ENCODE assay signal across 8 mouse cellular contexts in genomic region chr6:72981124-72981651, GRCm38 (mm10). TPM values are rescaled to one million over a fixed set of nuclear protein-coding genes. Genes with fewer than 3 reads are reported as not detected.
A peak's percentile ranks its signal among the peaks of the same experiment; 100 is the strongest.
DNase-seq lines count a peak whose midpoint lies in the region; ATAC-seq and TF ChIP-seq lines count a peak whose summit lies in the region.

No protein-coding gene starts in this region.

- H3K4me1 ChIP-seq in kidney, adult 2 months (ENCODE audit: control insufficient read depth, insufficient read depth, low read length), result no peaks in the 10 kb centered on the region
- H3K4me1 ChIP-seq in cerebellum, adult 2 months (ENCODE audit: control insufficient read depth, insufficient read depth, low read length), result no peaks in the 10 kb centered on the region

- H3K27me3 ChIP-seq in kidney, adult 2 months (replicated peaks; ENCODE audit: control insufficient read depth, insufficient read depth, low read length), result no peaks in the 10 kb centered on the region
- no peaks in the 10 kb centered on the region for H3K27me3 ChIP-seq in cerebellum, adult 2 months (ENCODE audit: control insufficient read depth, insufficient read depth, low read length)

- TF ChIP-seq CTCF in kidney, adult 2 months (conservative IDR thresholded peaks at IDR 0.05; ENCODE audit: insufficient read depth, insufficient read length, low read depth, low read length), result no peak
- TF ChIP-seq CTCF in cerebellum, adult 2 months (IDR thresholded peaks at IDR 0.05; ENCODE audit: borderline replicate concordance, insufficient read depth, low read depth, low read length), result no peak

- peak; percentile 56 for DNase-seq in urinary bladder, postnatal 14 days (ENCODE audit: low spot score)
- no peak for DNase-seq in urinary bladder, postnatal 10 days (ENCODE audit: low spot score)
- peak; percentile 27 to 47 for DNase-seq in gastrocnemius, adult 8-10 months (ENCODE audit: low spot score in 2 of 2)
- peak; percentile 61 for DNase-seq in kidney, adult 2 months
- peak; percentile 77 for DNase-seq in lung, postnatal 10 days
- no peak for DNase-seq in c-Kit-positive CD71-positive TER-119-positive erythroid progenitor cells, embryonic 14.5 days (ENCODE audit: low spot score)
- DNase-seq in cerebellum, adult 2 months, result no peak

- 21% methylated on average over 9 of the region's 9 CpGs for WGBS in kidney, adult 2 months
- 48% methylated on average over 9 of the region's 9 CpGs for whole genome bisulfite sequencing in cerebellum, adult 2 months

- no peak overlapping the region for H3K4me3 ChIP-seq in kidney, adult 2 months (ENCODE audit: insufficient read depth, low read depth, low read length)
- H3K4me3 ChIP-seq in cerebellum, adult 2 months (replicated peaks; ENCODE audit: insufficient read depth, low read depth, low read length), result no peak overlapping the region

- peak overlapping the region; percentile 31 for H3K27ac ChIP-seq in kidney, adult 2 months (ENCODE audit: insufficient read depth, low read depth, low read length)
- H3K27ac ChIP-seq in cerebellum, adult 2 months (ENCODE audit: insufficient read depth, low read length), result no peak overlapping the region

- no peak for ATAC-seq in activated CD4-positive, CD25-positive, alpha-beta regulatory T cell, adult 4 months

- TF ChIP-seq POLR2A in kidney, adult 2 months (IDR thresholded peaks at IDR 0.05; ENCODE audit: low read depth, low read length), result no peak
- no peak for TF ChIP-seq POLR2A in cerebellum, adult 2 months (IDR thresholded peaks at IDR 0.05; ENCODE audit: borderline replicate concordance, insufficient read depth, low read length)

- no peaks in the 10 kb centered on the region for H3K36me3 ChIP-seq in kidney, adult 2 months (ENCODE audit: control insufficient read depth, insufficient read depth, low read length)

RNA-seq across cellular contexts. Expression of gene Tmsb10, which starts 22.6 kb away (rescaled TPM):
- total RNA-seq in gastrocnemius, adult 8-10 months (2022), result 10 to 100 TPM; 16.2 to 39.9 (median 26.6) TPM
- polyA plus RNA-seq in kidney, adult 2 months (2012; rRNA removed), result 28.0 and 54.7 TPM in 2 replicates
- polyA plus RNA-seq in activated CD4-positive, CD25-positive, alpha-beta regulatory T cell, adult 4 months (2017; shearing (Covaris generic)), result 1,000 to 10,000 TPM; 4,284 to 5,100 TPM
- 221 and 264 TPM in 2 replicates for polyA plus RNA-seq in cerebellum, adult 2 months (2012; rRNA removed)

Comparison
In these comparisons a context has a peak if more than half of its experiments do, and no peak if none do; other contexts are left out.
1. DNase-seq: peak in urinary bladder, postnatal 14 days (single experiment), gastrocnemius, adult 8-10 months (2 of 2), kidney, adult 2 months (single experiment) and lung, postnatal 10 days (single experiment); none in urinary bladder, postnatal 10 days (single experiment), c-Kit-positive CD71-positive TER-119-positive erythroid progenitor cells, embryonic 14.5 days (single experiment) and cerebellum, adult 2 months (0 of 2).
2. RNA of gene Tmsb10, which starts 22.6 kb away (polyA plus RNA-seq): 4,284 to 5,100 TPM in activated CD4-positive, CD25-positive, alpha-beta regulatory T cell, adult 4 months; 221 to 264 TPM in cerebellum, adult 2 months and 28.0 to 54.7 TPM in kidney, adult 2 months; every median in the first group is over 10 times any median in the second.